Mouse (Mus musculus) lung, adult 18-20 months (tissue): ENCODE results near the gene Itga10.
"Not testable (repeated sequence)": the region's sequence is repeated elsewhere in the genome, so short reads cannot be mapped to it uniquely, and the experiment has no call there.

ENCODE experiments used
- DNase-seq, 2 experiments: peaks; one replicate each; pipeline ENCODE4 v3.0.0; 2022; ENCODE audit warnings: mixed read lengths in 2 of 2

Itga10 gene

GRCm38 (mm10) chr3:96683496-96683895, 38.1 kb downstream of the Itga10 start:
- no peak for DNase-seq

DNA sequence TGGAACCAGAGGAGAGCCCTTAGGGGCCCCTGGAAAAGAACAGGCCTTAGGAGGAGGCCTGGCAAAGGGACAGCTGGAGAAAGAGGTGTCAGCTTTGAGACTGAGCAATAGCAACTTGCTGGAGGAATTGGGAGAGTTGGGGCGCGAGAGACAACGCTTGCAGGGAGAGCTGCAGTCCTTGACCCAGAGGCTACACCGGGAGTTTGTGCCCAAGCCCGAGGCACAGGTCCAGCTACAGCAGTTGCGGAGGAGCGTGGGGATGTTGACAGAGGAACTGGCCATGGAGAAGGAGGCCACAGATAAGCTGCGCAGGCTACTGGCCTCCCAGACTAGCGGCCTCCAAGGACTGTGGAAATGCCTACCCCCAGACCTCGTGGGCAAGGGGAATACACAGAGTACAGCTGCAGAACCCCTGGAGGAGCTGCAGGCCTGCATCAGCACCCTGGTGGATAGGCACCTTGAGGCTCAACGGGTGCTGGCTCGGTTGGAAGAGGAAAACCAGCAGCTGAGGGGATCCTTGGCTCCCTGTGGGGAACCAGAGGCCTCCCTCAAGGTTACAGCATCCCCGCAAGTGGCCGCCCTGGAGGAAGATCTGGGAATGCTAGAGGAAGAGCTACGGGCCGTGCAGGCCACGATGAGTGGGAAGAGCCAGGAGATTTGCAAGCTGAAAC, 38.9 kb downstream of the Itga10 start:
- no peak for DNase-seq

GRCm38 (mm10) chr3:96684822-96685156, 39.4 kb downstream of the Itga10 start:
- DNase-seq, result no peak

GRCm38 (mm10) chr3:96686057-96686456, 40.7 kb downstream of the Itga10 start:
- DNase-seq, result not testable (repeated sequence)

- no peak for DNase-seq
Observed at GRCm38 (mm10) chr3:96688854-96689253, 43.5 kb downstream of the Itga10 start.

DNA sequence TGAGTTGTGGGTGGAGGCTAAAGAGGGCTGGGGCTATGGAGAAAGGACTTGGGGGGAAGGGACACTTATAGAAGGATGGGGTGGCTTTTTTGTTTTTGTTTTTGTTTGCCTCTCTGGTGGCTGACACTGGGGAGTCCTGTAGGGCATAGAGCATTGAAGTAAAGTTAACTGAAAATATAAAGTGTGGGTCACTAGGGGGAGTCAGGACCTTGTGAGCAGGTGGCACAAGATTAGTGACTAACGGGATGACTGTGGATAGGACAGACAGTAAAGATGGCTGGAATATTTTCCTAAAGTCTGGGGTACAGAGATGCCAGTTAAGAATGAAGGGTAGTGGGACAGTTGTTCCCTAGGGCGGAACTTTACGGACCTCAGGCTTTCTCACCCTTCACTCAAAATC, 44.9 kb downstream of the Itga10 start:
- no peak for DNase-seq

GRCm38 (mm10) chr3:96692506-96692905, 47.1 kb downstream of the Itga10 start:
- DNase-seq, result no peak

DNA sequence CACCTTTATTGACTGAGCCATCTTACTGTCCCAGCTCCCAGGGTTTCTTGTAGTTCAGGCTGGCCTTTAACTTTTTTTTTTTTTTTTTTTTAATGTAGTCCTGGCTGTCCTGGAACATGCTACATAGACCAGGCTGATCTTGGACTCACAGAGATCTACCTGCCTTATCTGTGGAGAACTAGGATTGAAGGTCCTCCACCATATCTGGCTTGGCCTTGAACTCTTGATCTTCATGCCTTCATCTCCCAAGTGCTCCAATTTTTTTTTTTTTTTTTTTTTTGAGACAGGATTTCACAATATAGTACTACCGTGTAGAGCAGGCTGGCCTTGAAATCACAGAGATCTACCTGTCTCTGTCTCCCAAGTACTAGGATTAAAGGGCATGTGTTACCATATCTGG, 48.2 kb downstream of the Itga10 start:
- DNase-seq, result no peak

GRCm38 (mm10) chr3:96696198-96696765, 50.9 kb downstream of the Itga10 start, which contains the start of gene Pias3:
Gene Pias3, plus strand, starts transcription at chr3:96696384.
- DNase-seq, result peak; percentile 88 to 92

- DNase-seq, result peak; percentile 92 to 93
Observed at GRCm38 (mm10) chr3:96696766-96697732, 51.7 kb downstream of the Itga10 start.

- no peak for DNase-seq
Observed at GRCm38 (mm10) chr3:96698993-96699690, 53.8 kb downstream of the Itga10 start.

DNA sequence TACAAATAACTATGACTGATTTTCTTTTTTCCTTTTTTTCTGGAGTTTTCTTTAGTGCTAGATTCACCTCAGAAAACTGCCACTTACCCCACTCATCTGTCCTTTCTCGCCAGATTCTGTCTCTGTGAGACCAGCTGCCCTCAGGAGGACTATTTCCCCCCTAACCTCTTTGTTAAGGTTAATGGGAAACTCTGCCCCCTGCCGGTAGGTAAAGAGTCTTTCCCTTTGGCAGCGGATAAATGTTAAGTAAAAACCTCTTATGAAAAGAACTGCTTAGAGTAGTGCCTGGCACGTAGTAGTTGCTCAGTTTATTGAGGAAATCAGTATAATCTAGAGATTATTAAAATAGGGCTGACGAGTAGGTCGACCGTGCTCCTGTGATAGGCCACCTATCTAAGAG, 55.0 kb downstream of the Itga10 start:
- no peak for DNase-seq

DNA sequence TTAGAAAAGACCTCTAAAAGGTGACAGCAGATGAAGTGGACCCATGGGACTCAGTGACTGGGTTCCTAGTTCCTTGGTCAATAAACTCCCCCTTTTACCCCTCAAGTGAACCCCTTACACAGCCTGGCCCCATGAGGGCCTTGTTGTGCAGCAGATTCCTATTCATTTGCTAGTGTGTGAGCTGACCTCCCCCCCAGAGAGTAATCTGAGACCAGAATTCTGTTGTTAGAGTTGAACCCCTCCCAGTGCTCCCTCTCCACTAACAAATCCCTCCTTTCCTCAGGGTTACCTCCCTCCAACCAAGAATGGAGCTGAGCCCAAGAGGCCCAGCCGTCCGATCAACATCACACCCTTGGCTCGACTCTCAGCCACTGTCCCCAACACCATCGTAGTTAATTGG, 55.6 kb downstream of the Itga10 start:
- no peak for DNase-seq

DNA sequence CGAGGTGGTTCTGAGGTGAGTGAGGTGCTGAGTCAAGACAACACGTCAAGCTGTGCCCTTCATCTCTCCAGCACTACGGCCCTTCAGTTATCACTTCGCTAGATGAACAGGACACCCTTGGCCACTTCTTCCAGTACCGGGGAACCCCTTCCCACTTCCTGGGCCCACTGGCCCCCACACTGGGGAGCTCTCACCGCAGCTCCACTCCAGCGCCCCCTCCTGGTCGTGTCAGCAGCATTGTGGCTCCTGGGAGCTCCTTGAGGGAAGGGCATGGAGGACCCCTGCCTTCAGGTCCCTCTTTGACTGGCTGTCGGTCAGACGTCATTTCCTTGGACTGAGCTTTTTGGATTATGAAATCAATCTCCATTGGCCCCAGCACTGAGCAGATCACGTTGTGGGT, 59.4 kb downstream of the Itga10 start:
- no peak for DNase-seq

- no peak for DNase-seq
Observed at GRCm38 (mm10) chr3:96706217-96706616, 60.8 kb downstream of the Itga10 start.

- no peak for DNase-seq
Observed at GRCm38 (mm10) chr3:96706984-96707383, 61.6 kb downstream of the Itga10 start.

- peak; percentile 73 to 78 for DNase-seq
Observed at GRCm38 (mm10) chr3:96707903-96708683, 62.7 kb downstream of the Itga10 start, which contains the start of gene Nudt17. Gene Nudt17, minus strand, starts transcription at chr3:96708562.

DNA sequence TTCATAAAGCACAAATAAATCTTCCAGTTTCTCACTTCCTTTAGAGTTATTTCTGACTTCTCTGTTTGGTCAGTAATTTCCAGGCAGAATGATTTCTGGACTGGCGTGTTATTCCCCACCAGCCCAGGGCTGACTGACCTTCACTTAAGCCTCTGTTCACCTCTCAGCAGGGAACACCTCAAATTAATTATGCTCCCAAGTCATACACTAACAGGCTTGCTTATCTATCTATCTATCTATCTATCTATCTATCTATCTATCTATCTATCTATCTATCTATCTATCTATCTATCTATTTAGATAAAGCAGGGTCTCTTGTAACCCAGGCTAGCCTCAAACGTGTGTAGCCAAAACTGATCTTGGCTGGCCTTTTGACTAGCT, 63.3 kb downstream of the Itga10 start:
- no peak for DNase-seq
